Mouse (Mus musculus) MEL (cell line): Measurements from ENCODE around the gene Fancf. TPM values are rescaled to one million over a fixed set of nuclear protein-coding genes. Genes with fewer than 3 reads are reported as not detected.

Source experiments
- DNase-seq: peaks from one replicate; pipeline ENCODE4 v3.0.0; 2011; ENCODE audit warnings: low read depth, low spot score
- H3K27ac ChIP-seq: 2 replicates; pipeline ENCODE4 v1.5.1; 2012; ENCODE audit warnings: low read depth, mild to moderate bottlenecking, control low read depth, low read length, moderate library complexity; ENCODE audit not compliant: control insufficient read depth
- H3K27me3 ChIP-seq, 2 experiments: fragments of 150-350 bp in 1 of 2; sonication (generic) in 1 of 2; 2 replicates each; pipeline ENCODE4 v1.6.1; 2012; ENCODE audit warnings: low read length in 2 of 2, mild to moderate bottlenecking in 2 of 2, improper control_type of control experiment in 1 of 2, moderate library complexity in 1 of 2; ENCODE audit not compliant: insufficient read depth in 2 of 2, control insufficient read depth in 1 of 2
- H3K36me3 ChIP-seq, 2 experiments: 2 replicates each; pipeline ENCODE4 v1.6.1; 2012 to 2014; ENCODE audit warnings: low read length in 2 of 2, improper control_type of control experiment in 1 of 2, inconsistent platforms in 1 of 2, mild to moderate bottlenecking in 1 of 2; ENCODE audit not compliant: insufficient read depth in 2 of 2, control insufficient read depth in 1 of 2
- H3K4me1 ChIP-seq, 2 experiments: fragments of 150-350 bp in 1 of 2; sonication (generic) in 1 of 2; 2 replicates each; pipeline ENCODE4 v1.6.1; 2012; ENCODE audit warnings: low read length in 2 of 2, improper control_type of control experiment in 1 of 2, mild to moderate bottlenecking in 1 of 2; ENCODE audit not compliant: insufficient read depth in 2 of 2, control insufficient read depth in 1 of 2
- H3K4me3 ChIP-seq, 2 experiments: fragments of 150-350 bp in 1 of 2; sonication (generic) in 1 of 2; 2 replicates each; pipeline ENCODE4 v1.5.1; 2012; ENCODE audit warnings: low read depth in 2 of 2, low read length in 2 of 2, mild to moderate bottlenecking in 2 of 2, moderate library complexity in 2 of 2, control low read depth in 1 of 2, improper control_type of control experiment in 1 of 2; ENCODE audit not compliant: control insufficient read depth in 1 of 2, insufficient read depth in 1 of 2
- H3K79me2 ChIP-seq: 2 replicates; pipeline ENCODE4 v1.6.1; 2012; ENCODE audit warnings: mild to moderate bottlenecking, low read length, moderate library complexity; ENCODE audit not compliant: control insufficient read depth, poor library complexity, insufficient read depth
- H3K9ac ChIP-seq: 2 replicates; pipeline ENCODE4 v1.6.1; 2012; ENCODE audit warnings: low read depth, mild to moderate bottlenecking, control low read depth, low read length, moderate library complexity; ENCODE audit not compliant: control insufficient read depth, poor library complexity, severe bottlenecking
- H3K9me3 ChIP-seq: fragments of 150-350 bp; sonication (generic); replicated peaks from 2 replicates; pipeline ENCODE4 v1.6.1; 2012; ENCODE audit warnings: mild to moderate bottlenecking, low read length, improper control_type of control experiment, moderate library complexity; ENCODE audit not compliant: insufficient read depth
- BHLHE40 ChIP-seq: IDR thresholded peaks from 2 replicates; pipeline ENCODE4 v1.6.1; 2012; ENCODE audit warnings: low read depth, mild to moderate bottlenecking, inconsistent platforms, low read length, improper control_type of control experiment, borderline replicate concordance
- CHD1 ChIP-seq: IDR thresholded peaks from 2 replicates; pipeline ENCODE4 v1.6.1; 2012; ENCODE audit warnings: low read depth, mild to moderate bottlenecking, inconsistent platforms, low read length, improper control_type of control experiment
- CHD2 ChIP-seq: IDR thresholded peaks from 2 replicates; pipeline ENCODE4 v1.6.1; 2011; ENCODE audit warnings: low read length, improper control_type of control experiment
- E2F4 ChIP-seq: IDR thresholded peaks from 2 replicates; pipeline ENCODE4 v1.6.1; 2011; ENCODE audit warnings: low read depth, low read length, improper control_type of control experiment, borderline replicate concordance
- ELF1 ChIP-seq: IDR thresholded peaks from 2 replicates; pipeline ENCODE4 v1.6.1; 2014; ENCODE audit warnings: low read depth, mild to moderate bottlenecking, inconsistent platforms, low read length, improper control_type of control experiment, moderate library complexity
- GABPA ChIP-seq: IDR thresholded peaks from 2 replicates; pipeline ENCODE4 v1.6.1; 2012; ENCODE audit warnings: low read depth, mild to moderate bottlenecking, inconsistent platforms, low read length, improper control_type of control experiment, moderate library complexity
- GATA1 ChIP-seq: IDR thresholded peaks from 2 replicates; pipeline ENCODE4 v1.6.1; 2011; ENCODE audit warnings: low read depth, low read length, improper control_type of control experiment
- HCFC1 ChIP-seq: IDR thresholded peaks from 2 replicates; pipeline ENCODE4 v1.6.1; 2012; ENCODE audit warnings: low read depth, mild to moderate bottlenecking, inconsistent platforms, low read length, improper control_type of control experiment, moderate library complexity
- JUND ChIP-seq: IDR thresholded peaks from 2 replicates; pipeline ENCODE4 v1.6.1; 2011; ENCODE audit warnings: low read depth, mild to moderate bottlenecking, improper control_type of control experiment, low read length
- MAFK ChIP-seq: IDR thresholded peaks from 2 replicates; pipeline ENCODE4 v1.6.1; 2011; ENCODE audit warnings: low read depth, mild to moderate bottlenecking, low read length, improper control_type of control experiment, borderline replicate concordance
- MAX ChIP-seq: IDR thresholded peaks from 2 replicates; pipeline ENCODE4 v1.6.1; 2011; ENCODE audit warnings: low read length, improper control_type of control experiment
- MAZ ChIP-seq: IDR thresholded peaks from 2 replicates; pipeline ENCODE4 v1.6.1; 2012; ENCODE audit warnings: low read depth, mild to moderate bottlenecking, inconsistent platforms, low read length, improper control_type of control experiment
- MEF2A ChIP-seq: IDR thresholded peaks from 2 replicates; pipeline ENCODE4 v1.6.1; 2014; ENCODE audit warnings: low read depth, mild to moderate bottlenecking, inconsistent platforms, low read length, improper control_type of control experiment; ENCODE audit not compliant: poor library complexity, insufficient replicate concordance, severe bottlenecking; ENCODE audit errors: extremely low read depth
- NELFE ChIP-seq: IDR thresholded peaks from 2 replicates; pipeline ENCODE4 v1.6.1; 2011; ENCODE audit warnings: low read depth, low read length, improper control_type of control experiment
- NRF1 ChIP-seq: IDR thresholded peaks from 2 replicates; pipeline ENCODE4 v1.6.1; 2014; ENCODE audit warnings: low read depth, mild to moderate bottlenecking, inconsistent platforms, low read length, improper control_type of control experiment, moderate library complexity; ENCODE audit not compliant: poor library complexity, insufficient read depth, severe bottlenecking
- POLR2A ChIP-seq, 2 experiments: IDR thresholded peaks; 2 replicates each; pipeline ENCODE4 v1.6.1; 2011 to 2012; ENCODE audit warnings: low read length in 2 of 2, mild to moderate bottlenecking in 2 of 2, control low read depth in 1 of 2, improper control_type of control experiment in 1 of 2, low read depth in 1 of 2, moderate library complexity in 1 of 2; ENCODE audit not compliant: control insufficient read depth in 1 of 2, insufficient read depth in 1 of 2, poor library complexity in 1 of 2
- RAD21 ChIP-seq: IDR thresholded peaks from 2 replicates; pipeline ENCODE4 v1.6.1; 2011; ENCODE audit warnings: mild to moderate bottlenecking, low read depth, low read length, improper control_type of control experiment
- RCOR1 ChIP-seq: IDR thresholded peaks from 2 replicates; pipeline ENCODE4 v1.6.1; 2012; ENCODE audit warnings: low read depth, mild to moderate bottlenecking, inconsistent platforms, low read length, improper control_type of control experiment
- TAL1 ChIP-seq: IDR thresholded peaks from 2 replicates; pipeline ENCODE4 v1.6.1; 2012; ENCODE audit warnings: mild to moderate bottlenecking, inconsistent platforms, low read length, moderate library complexity, mixed read lengths
- TBP ChIP-seq: IDR thresholded peaks from 2 replicates; pipeline ENCODE4 v1.8.0; 2011; ENCODE audit warnings: low read depth, low read length, improper control_type of control experiment
- USF1 ChIP-seq: IDR thresholded peaks from 2 replicates; pipeline ENCODE4 v1.6.1; 2014; ENCODE audit warnings: low read depth, mild to moderate bottlenecking, inconsistent platforms, low read length, improper control_type of control experiment, moderate library complexity
- USF2 ChIP-seq, 2 experiments: IDR thresholded peaks; 2 replicates each; pipeline ENCODE4 v1.6.1; 2011 to 2012; ENCODE audit warnings: improper control_type of control experiment in 2 of 2, low read length in 2 of 2, borderline replicate concordance in 1 of 2, inconsistent platforms in 1 of 2, low read depth in 1 of 2, mild to moderate bottlenecking in 1 of 2; ENCODE audit not compliant: insufficient read depth in 1 of 2
- ZC3H11A ChIP-seq: IDR thresholded peaks from 2 replicates; pipeline ENCODE4 v1.6.1; 2012; ENCODE audit warnings: low read depth, mild to moderate bottlenecking, inconsistent platforms, low read length, improper control_type of control experiment
- polyA plus RNA-seq, 2 experiments: library from polyadenylated mRNA; stranded (reverse) in 1 of 2; unstranded in 1 of 2; fragments of >175 nt in 1 of 2; fragments of >200 nt in 1 of 2; gene quantifications; 2 replicates each; pipeline versions ENCODE4 v1.2.1 to v1.2.4; 2012; ENCODE audit warnings: low replicate concordance in 2 of 2, low read depth in 1 of 2; ENCODE audit not compliant: insufficient read length in 2 of 2, insufficient read depth in 1 of 2, missing spikeins in 1 of 2
- total RNA-seq: library from RNA; depleted of rRNA; stranded (reverse); fragments of 300-350 nt; gene quantifications from 2 replicates; pipeline ENCODE4 v1.2.3, GENCODE M21; 2012

Fancf gene
- total and polyA plus RNA-seq, 3 experiments = 11.0 to 12.9 TPM; not detected in 1

DNA sequence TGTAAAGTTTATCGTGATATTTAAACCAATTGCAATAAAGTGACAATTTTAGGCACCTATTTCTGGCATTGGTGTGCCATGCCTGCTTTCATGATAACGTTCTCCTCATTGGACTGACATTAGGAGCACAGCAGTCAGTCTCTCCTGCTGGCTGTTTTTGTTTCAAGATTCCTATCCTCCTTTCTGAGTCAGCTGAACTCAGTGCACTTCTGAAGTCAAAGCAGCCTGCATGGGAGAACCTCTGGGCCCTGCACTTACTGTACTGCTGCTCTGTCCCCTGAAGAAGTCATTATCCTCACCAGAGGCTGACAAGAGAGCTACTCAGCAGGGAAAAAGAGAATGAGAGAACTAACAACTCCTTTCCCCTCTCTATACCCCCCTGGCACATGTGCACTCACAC lies 32.9 kb upstream of the Fancf start:
- Histone ChIP-seq H3K27ac (no peak overlapping the region), H3K27me3 (no peaks in the 10 kb centered on the region), H3K36me3 (peaks cover 0 to 9% of the 10 kb centered on the region in 2 experiments; a peak in 2 of 4 replicates), H3K79me2 (no peaks in the 10 kb centered on the region), H3K4me3 (no peak overlapping the region), H3K4me1 (peaks cover 5% of the 10 kb centered on the region in 2 experiments), H3K9ac (no peak overlapping the region), H3K9me3 (no peaks in the 10 kb centered on the region)
- no peak for DNase-seq
- TF ChIP-seq BHLHE40 (no peak), E2F4 (no peak), MAZ (no peak), MAFK (no peak), HCFC1 (no peak), CHD1 (no peak), GATA1 (no peak), CHD2 (no peak), TBP (no peak), GABPA (no peak), USF2 (IDR thresholded peaks at IDR 0.05; ENCODE audit: borderline replicate concordance in 1 of 2, insufficient read depth in 1 of 2, low read depth in 1 of 2, low read length in 2 of 2) (no peak)

DNA sequence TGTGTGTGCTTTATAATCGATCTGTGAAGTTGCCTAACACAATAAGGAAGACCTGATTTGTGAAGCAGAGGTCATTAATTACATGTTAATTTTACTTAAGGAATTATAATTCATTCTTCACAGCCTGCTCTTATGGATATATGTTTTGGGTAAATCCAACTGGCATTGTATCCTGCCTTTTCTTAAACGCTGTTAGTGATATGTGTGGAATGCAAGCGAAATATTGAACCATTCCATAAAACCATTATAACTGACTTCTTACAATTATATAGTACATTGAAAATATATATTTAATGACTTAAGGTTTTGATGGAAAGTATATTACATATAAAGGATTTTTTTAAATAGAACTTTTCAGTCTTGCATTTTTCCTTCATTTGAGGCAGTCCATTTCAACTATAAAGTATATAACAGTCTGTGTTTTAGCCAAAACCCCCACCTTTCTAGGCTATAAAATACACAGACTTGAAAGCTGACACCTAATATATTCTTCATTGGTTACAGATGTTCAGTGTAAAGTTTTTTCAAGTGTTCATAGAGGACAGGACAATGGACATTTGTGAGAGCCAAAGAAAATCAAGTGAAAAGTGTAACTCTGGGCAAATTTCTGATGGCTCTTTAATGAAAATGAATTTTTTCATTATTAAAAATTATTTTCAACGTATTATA lies 32.2 kb upstream of the Fancf start:
- H3K4me3 ChIP-seq = no peak overlapping the region
- no peaks in the 10 kb centered on the region for H3K9me3 ChIP-seq
- peaks cover 5% of the 10 kb centered on the region in 2 experiments for H3K4me1 ChIP-seq
- peaks cover 0 to 9% of the 10 kb centered on the region in 2 experiments; a peak in 2 of 4 replicates for H3K36me3 ChIP-seq
- H3K79me2 ChIP-seq = no peaks in the 10 kb centered on the region
- TF ChIP-seq HCFC1 (no peak), GATA1 (no peak), E2F4 (no peak), GABPA (no peak), TAL1 (no peak), CHD2 (no peak), MAFK (no peak), MAX (no peak), ELF1 (no peak), RAD21 (no peak), ZC3H11A (no peak), NRF1 (no peak), USF2 (IDR thresholded peaks at IDR 0.05; ENCODE audit: borderline replicate concordance in 1 of 2, insufficient read depth in 1 of 2, low read depth in 1 of 2, low read length in 2 of 2) (no peak), BHLHE40 (no peak), NELFE (no peak), JUND (no peak), MEF2A (no peak), POLR2A (IDR thresholded peaks at IDR 0.05; ENCODE audit: control insufficient read depth in 1 of 2, insufficient read depth in 1 of 2, low read depth in 1 of 2, low read length in 2 of 2, poor library complexity in 1 of 2) (no peak), RCOR1 (no peak), USF1 (no peak)
- no peak overlapping the region for H3K27ac ChIP-seq
- H3K9ac ChIP-seq = no peak overlapping the region
- DNase-seq = no peak
- no peaks in the 10 kb centered on the region for H3K27me3 ChIP-seq
